Mouse (Mus musculus) embryo, embryonic 9.5 days (tissue): ENCODE data around the gene Cdc37.

Experiments
- DNase-seq: peaks from one replicate; pipeline ENCODE4 v3.0.0-alpha.2; 2017; ENCODE audit errors: extremely low spot score

The Cdc37 gene

GRCm38 (mm10) chr9:21135941-21136381 lies 13.8 kb downstream of the Cdc37 start:
- no peak for DNase-seq

- no peak for DNase-seq
These were observed 14.4 kb downstream of the Cdc37 start for GRCm38 (mm10) chr9:21135329-21135890.

- no peak for DNase-seq
These were observed 15.0 kb downstream of the Cdc37 start for GRCm38 (mm10) chr9:21134595-21135328.

- DNase-seq = no peak
These were observed 16.6 kb downstream of the Cdc37 start for GRCm38 (mm10) chr9:21133064-21133707.

GRCm38 (mm10) chr9:21132102-21132775 lies 17.5 kb downstream of the Cdc37 start:
- no peak for DNase-seq

GRCm38 (mm10) chr9:21131059-21131956 lies 18.5 kb downstream of the Cdc37 start, which contains the start of gene Tyk2:
Gene Tyk2 (minus strand): TSS chr9:21131243.
- DNase-seq = peak; percentile 91

- no peak for DNase-seq
These were observed 23.5 kb downstream of the Cdc37 start for GRCm38 (mm10) chr9:21126259-21126627.

- no peak for DNase-seq
These were observed 24.1 kb downstream of the Cdc37 start for GRCm38 (mm10) chr9:21125502-21126258.

GRCm38 (mm10) chr9:21124837-21125236 lies 24.9 kb downstream of the Cdc37 start:
- DNase-seq = no peak

- DNase-seq = no peak
These were observed 28.3 kb downstream of the Cdc37 start for GRCm38 (mm10) chr9:21121483-21121882.

GRCm38 (mm10) chr9:21117073-21117472 lies 32.7 kb downstream of the Cdc37 start:
- no peak for DNase-seq

- DNase-seq = no peak
These were observed 34.7 kb downstream of the Cdc37 start for GRCm38 (mm10) chr9:21115105-21115504.

- no peak for DNase-seq
These were observed 35.6 kb downstream of the Cdc37 start for GRCm38 (mm10) chr9:21114190-21114589.

GRCm38 (mm10) chr9:21113751-21114150 lies 36.0 kb downstream of the Cdc37 start:
- no peak for DNase-seq

- DNase-seq = no peak
These were observed 42.1 kb downstream of the Cdc37 start for GRCm38 (mm10) chr9:21107607-21108237.

- DNase-seq = no peak
These were observed 43.8 kb downstream of the Cdc37 start for GRCm38 (mm10) chr9:21105760-21106564.

- DNase-seq = no peak
These were observed 45.0 kb downstream of the Cdc37 start for GRCm38 (mm10) chr9:21104814-21105213.

GRCm38 (mm10) chr9:21102076-21102475 lies 47.7 kb downstream of the Cdc37 start:
- DNase-seq = no peak

GRCm38 (mm10) chr9:21100447-21101161 lies 49.2 kb downstream of the Cdc37 start:
- peak; percentile 18 for DNase-seq
